Mouse (Mus musculus) cerebellum, adult 9-10 months (tissue): ENCODE results near the gene Rcc1l.

ENCODE experiments used
- DNase-seq: peaks from one replicate; pipeline ENCODE4 v3.0.0; 2022

Rcc1l gene

GRCm38 (mm10) chr5:134176169-134176881, at the start of gene Rcc1l:
TSS of gene Rcc1l (minus strand) at chr5:134176774.
- DNase-seq: peak; percentile 89

DNA sequence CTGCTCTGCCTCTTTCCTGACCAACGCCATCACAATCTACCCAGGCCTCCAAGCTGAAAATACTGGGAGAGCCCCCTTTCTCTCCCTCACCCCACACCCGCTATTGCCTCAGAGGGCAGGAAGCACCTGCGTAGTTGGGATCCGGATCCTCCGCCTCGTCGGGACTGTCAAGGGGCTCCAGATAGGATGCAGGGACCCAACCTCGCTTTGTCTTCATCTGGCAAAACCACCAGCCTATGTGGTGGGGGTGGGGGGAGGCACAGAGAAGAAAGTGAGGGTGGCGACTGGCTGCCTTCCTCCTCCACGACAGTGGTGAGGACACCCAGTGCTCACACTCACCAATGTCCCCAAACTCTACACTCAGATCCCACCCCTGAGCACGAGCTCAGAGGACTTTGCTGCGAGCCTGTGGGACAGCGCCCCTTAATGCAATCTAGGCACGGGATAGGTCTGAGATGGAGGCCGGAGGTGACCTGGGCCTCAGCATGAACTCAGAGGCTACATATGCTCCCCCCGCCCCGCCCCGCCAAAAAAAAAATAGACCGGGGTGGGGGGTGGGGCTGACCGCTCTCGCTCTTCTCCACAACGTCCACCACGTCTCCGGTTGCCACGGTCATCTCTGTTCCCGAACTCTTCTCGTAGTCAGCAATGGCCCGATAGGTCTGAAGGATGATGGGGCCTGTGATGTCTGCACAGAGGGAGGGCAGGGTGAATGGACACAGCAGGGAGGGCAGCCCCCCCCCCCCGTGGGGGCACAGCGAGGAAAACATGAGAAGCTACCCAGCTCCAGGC, 48.7 kb upstream of the Rcc1l start:
- no peak for DNase-seq

GRCm38 (mm10) chr5:134221708-134222150, 45.2 kb upstream of the Rcc1l start:
- no peak for DNase-seq

DNA sequence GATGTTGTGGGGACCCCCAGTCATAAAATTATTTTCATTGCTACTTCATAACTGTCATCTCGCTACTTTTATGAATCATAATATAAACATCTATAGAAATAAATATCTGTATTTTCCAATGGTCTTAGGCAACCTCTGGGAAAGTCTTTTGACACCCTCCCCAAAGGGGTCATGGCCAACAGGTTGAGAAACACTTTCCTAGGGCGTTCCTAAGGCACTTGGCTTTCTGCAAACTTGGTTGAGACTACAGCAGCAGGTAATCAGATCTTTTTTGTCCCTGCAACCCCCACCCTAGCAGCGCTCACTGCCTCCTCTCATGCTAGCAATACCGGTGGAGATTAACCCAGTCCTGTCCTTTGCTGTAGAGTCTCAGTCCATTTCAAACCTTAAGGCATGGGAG, 44.7 kb upstream of the Rcc1l start:
- no peak for DNase-seq

DNA sequence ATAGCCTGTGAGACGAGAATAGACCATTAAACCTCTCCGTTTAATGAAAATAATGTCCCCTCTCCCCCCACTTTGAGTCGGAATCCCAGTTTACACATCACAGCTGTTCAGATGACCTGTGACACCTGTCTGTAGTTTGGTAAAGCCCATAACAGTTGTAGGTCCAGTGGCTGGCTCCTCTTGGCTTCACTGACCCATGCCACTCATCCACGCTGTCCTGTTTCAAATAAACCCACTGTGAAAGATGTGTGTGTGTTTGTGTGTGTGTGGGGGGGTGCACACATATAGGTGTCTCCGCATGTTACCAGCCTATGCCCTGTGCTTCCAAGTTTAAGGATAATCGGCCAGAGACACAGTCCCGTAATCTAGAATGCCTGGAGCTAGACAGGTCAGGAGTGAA, 41.3 kb upstream of the Rcc1l start:
- DNase-seq: no peak

GRCm38 (mm10) chr5:134214021-134214806, 37.6 kb upstream of the Rcc1l start:
- no peak for DNase-seq

DNA sequence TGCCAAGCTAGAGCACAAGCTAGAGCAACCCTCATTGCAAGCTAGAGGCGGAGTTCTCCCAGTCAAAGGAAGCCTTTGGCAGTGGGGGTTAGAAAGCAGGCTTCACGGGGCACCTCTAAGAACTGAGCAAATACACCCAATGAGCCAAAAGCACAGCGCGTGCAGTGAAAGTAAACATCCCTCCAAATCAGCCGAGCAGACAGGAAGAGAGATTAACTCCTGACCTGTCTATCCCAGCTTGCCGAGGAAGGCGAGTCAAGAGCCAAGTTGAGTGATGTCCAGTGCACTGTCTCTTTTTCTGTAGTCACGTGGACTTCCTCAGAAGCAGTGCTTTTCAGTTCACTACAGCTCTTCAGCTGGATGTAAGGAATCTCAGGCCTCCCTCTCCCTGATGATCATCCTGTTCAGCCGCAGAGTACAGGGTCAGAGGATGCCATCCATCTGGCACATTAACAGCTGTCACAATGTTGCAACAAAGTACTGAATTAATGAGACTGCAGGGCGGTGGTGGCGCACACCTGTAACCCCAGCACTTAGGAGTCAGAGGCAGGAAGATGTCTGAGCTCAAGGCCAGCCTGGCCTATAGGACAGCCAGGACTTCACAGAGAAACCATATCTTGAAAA, 33.5 kb upstream of the Rcc1l start:
- DNase-seq: no peak

GRCm38 (mm10) chr5:134206721-134207120, 30.1 kb upstream of the Rcc1l start:
- no peak for DNase-seq

GRCm38 (mm10) chr5:134193664-134194063, 17.1 kb upstream of the Rcc1l start:
- DNase-seq: no peak

- DNase-seq: no peak
Measured at GRCm38 (mm10) chr5:134188571-134188970, 12.0 kb upstream of the Rcc1l start.

- peak; percentile 48 for DNase-seq
Measured at GRCm38 (mm10) chr5:134186961-134187731, 10.6 kb upstream of the Rcc1l start.

- DNase-seq: peak; percentile 30
Measured at GRCm38 (mm10) chr5:134186059-134186458, 9.5 kb upstream of the Rcc1l start.

DNA sequence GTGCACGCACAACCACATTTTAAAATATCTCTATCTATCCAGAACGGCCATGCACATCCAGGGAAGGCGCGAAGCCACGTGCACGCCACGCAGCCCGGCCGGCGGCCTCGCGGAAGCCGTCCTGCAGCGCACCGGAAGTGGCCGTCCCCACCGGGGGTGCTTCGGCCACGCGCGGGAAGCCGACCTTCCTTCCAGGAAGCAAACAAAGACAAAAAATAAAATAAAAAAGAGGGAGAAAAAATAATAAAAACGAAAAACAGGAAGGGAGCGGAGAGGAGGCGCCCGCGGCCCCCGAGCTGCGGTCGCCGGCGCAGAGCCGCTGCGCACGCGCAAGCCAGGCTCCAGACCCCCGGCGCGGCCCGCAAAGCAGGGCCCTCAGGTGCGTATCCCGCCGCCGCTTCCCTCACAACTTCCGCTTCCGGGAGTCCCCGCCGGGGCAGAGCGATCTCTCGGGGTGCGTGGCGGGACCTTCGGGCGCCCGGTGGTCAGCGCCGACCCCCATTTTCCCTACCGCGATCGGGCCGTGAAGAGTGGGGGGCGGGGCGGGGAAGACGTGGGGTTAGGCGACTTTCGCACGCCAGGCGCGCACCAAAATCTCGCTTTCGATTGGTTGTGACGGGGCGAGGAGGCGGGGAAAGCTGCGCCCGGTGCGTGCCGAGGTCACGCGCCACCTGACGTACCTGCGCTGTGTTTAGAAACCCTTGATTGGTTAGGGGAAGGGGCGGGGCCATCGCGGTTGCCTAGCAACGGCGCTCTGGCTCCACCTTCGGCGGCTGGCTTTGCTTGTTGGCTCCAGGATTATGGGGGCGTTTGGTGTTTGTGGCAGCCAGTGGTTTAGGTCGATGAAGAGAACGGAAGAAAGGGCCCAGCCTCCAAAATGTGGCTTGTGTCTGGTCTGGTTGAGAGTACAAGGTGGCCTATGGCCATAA, 7.6 kb upstream of the Rcc1l start, which contains the start of gene Gtf2ird2:
TSS of gene Gtf2ird2 (plus strand) at position 140 of the 929 bp plus-strand sequence.
- peak; percentile 99 for DNase-seq

- peak; percentile 45 for DNase-seq
Measured at GRCm38 (mm10) chr5:134183162-134183561, 6.6 kb upstream of the Rcc1l start.

DNA sequence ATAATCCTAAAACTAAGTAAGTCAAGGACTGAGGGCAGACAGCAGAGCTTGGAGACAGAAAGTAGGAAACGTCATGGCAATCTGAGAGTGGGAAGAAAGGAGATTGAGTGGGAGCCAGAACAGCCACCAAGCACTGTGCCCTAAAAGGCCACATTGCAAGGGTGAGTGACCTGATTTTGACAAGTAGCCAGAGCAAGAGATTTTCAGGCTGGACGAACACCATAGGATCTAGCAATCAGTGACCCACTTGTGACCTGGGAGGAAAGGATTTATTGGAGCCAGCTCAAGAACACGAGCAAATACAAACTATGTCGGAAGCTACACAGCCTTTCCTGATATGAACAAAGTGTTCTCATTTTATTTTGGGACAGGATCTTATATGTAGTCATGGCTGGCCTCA, 6.2 kb upstream of the Rcc1l start:
- peak; percentile 47 for DNase-seq

- DNase-seq: no peak
Measured at GRCm38 (mm10) chr5:134182172-134182571, 5.6 kb upstream of the Rcc1l start.

- peak; percentile 85 for DNase-seq
Measured at GRCm38 (mm10) chr5:134179871-134180270, 3.3 kb upstream of the Rcc1l start.

GRCm38 (mm10) chr5:134178536-134178935, 2.0 kb upstream of the Rcc1l start:
- peak; percentile 22 for DNase-seq

- DNase-seq: peak; percentile 34
Measured at GRCm38 (mm10) chr5:134175696-134176095, 878 bp downstream of the Rcc1l start.

- DNase-seq: peak; percentile 35
Measured at GRCm38 (mm10) chr5:134173206-134173605, 3.4 kb downstream of the Rcc1l start.

DNA sequence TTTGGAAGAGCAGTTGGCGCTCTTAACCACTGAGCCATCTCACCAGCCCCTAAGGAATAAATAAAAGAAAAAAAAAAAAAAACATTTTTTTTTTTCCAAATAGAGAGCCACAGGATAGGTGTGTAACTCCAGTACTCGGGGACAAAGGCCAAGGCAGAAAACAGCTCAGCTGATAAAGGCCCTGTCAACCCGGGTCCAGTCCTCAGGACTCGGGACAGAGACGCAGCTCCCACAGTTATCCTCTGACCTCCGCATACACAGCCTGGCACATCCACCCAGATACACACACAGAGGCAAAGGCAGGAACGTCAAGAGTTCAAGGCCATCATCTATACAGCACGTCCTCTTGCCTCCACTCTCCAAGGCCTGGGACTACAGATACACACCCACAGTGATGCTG, 6.4 kb downstream of the Rcc1l start:
- DNase-seq: no peak
